Mouse (Mus musculus) Patski (cell line): Measurements from ENCODE around the gene Sdk2. TPM values are rescaled to one million over a fixed set of nuclear protein-coding genes. Genes with fewer than 3 reads are reported as not detected.

Experiments
- ATAC-seq: fragments of 100-300 bp; one replicate; pipeline ENCODE4 v1.8.0; 2021
- CTCF ChIA-PET: fragments of 350-600 bp; sonication (Branson Sonifier 250); formaldehyde crosslinking; loops from one replicate; lab custom pipeline; 2022; ENCODE audit warnings: inconsistent platforms; lab: Charles Lee
- POLR2A ChIA-PET: fragments of 350-600 bp; sonication (Branson Sonifier 250); formaldehyde crosslinking; loops from one replicate; lab custom pipeline; 2022; ENCODE audit warnings: antibody characterized with exemption, inconsistent platforms; lab: Charles Lee
- DNase-seq: peaks from one replicate; pipeline ENCODE4 v3.0.0-alpha.2; 2011; ENCODE audit warnings: low read depth, low spot score
- H3K27me3 ChIP-seq: fragments of 371-371 bp; one replicate; pipeline ENCODE4 v1.5.1; 2021
- CTCF ChIP-seq: fragments of 100-300 bp; IDR thresholded peaks from one replicate; pipeline ENCODE4 v1.5.1; 2021
- in situ Hi-C: fragments of 300-500 bp; cut with MboI; formaldehyde crosslinking; loops from 3 replicates; pipeline ENCODE4 v1.11.1; 2018; ENCODE audit warnings: low pct_unique_long_range_greater_than_20kb, mixed read lengths
- polyA plus RNA-seq: library from polyadenylated mRNA; unstranded; gene quantifications from one replicate; pipeline ENCODE4 v1.2.3, GENCODE M21; 2021

Sdk2 gene
- polyA plus RNA-seq, 1 experiment from 2014 or later = not detected

GRCm38 (mm10) chr11:113888156-113888750 is 178.6 kb downstream of the Sdk2 start:
- POLR2A ChIA-PET = no interaction called here
- in situ Hi-C loops = no loop called here
- H3K27me3 ChIP-seq = no peaks in the 10 kb centered on the region
- ATAC-seq = no peak
- TF ChIP-seq CTCF = no peak
- CTCF ChIA-PET = no interaction called here
- no peak for DNase-seq

GRCm38 (mm10) chr11:113886299-113886698 is 180.5 kb downstream of the Sdk2 start:
- TF ChIP-seq CTCF = no peak
- DNase-seq = no peak
- in situ Hi-C loops = no loop called here
- H3K27me3 ChIP-seq = no peaks in the 10 kb centered on the region
- POLR2A ChIA-PET = no interaction called here
- ATAC-seq = no peak
- CTCF ChIA-PET = no interaction called here

- no peak for TF ChIP-seq CTCF
- in situ Hi-C loops = no loop called here
- no peak for ATAC-seq
- DNase-seq = no peak
- no peaks in the 10 kb centered on the region for H3K27me3 ChIP-seq
- POLR2A ChIA-PET = no interaction called here
- CTCF ChIA-PET = no interaction called here
Measured at GRCm38 (mm10) chr11:113884962-113885361, 181.9 kb downstream of the Sdk2 start.

- DNase-seq (no peak), ATAC-seq (no peak)
- CTCF ChIA-PET = no interaction called here
- no peaks in the 10 kb centered on the region for H3K27me3 ChIP-seq
- POLR2A ChIA-PET = no interaction called here
- in situ Hi-C loops = no loop called here
- no peak for TF ChIP-seq CTCF
Measured at GRCm38 (mm10) chr11:113883031-113883430, 183.8 kb downstream of the Sdk2 start.

GRCm38 (mm10) chr11:113881864-113882263 is 185.0 kb downstream of the Sdk2 start:
- DNase-seq = no peak
- POLR2A ChIA-PET = interaction anchor here (0.6 kb wide), 1 partner anchor 695 kb away, joined by 3 read pairs; no protein-coding TSS in a partner anchor
- no peak for TF ChIP-seq CTCF
- no peak for ATAC-seq
- H3K27me3 ChIP-seq = no peaks in the 10 kb centered on the region
- in situ Hi-C loops = no loop called here
- CTCF ChIA-PET = interaction anchor here (1.2 kb wide), 1 partner anchor 14 kb away, joined by 3 read pairs; no protein-coding TSS in a partner anchor

- ATAC-seq (no peak), DNase-seq (no peak)
- POLR2A ChIA-PET = no interaction called here
- in situ Hi-C loops = loop anchor here (5.0 kb wide), 1 partner anchor 765 kb away; no protein-coding TSS in a partner anchor
- TF ChIP-seq CTCF = no peak
- CTCF ChIA-PET = interaction anchor here (1.4 to 2.6 kb wide), 2 partner anchors 56 to 769 kb away, joined by 3 to 10 read pairs; no protein-coding TSS in a partner anchor
- H3K27me3 ChIP-seq = peaks cover 3% of the 10 kb centered on the region
Measured at GRCm38 (mm10) chr11:113867066-113867465, 199.8 kb downstream of the Sdk2 start.

GRCm38 (mm10) chr11:113865627-113866026 is 201.2 kb downstream of the Sdk2 start:
- ChIA-PET POLR2A (no interaction called here), CTCF (interaction anchor here (0.7 to 2.6 kb wide), 6 partner anchors 32 to 1012 kb away, joined by 3 to 10 read pairs (median 3); no protein-coding TSS in a partner anchor)
- TF ChIP-seq CTCF = peak; percentile 95
- DNase-seq (peak; percentile 34), ATAC-seq (peak; percentile 93)
- in situ Hi-C loops = loop anchor here (5.0 kb wide), 1 partner anchor 767 kb away; no protein-coding TSS in a partner anchor
- peaks cover 3% of the 10 kb centered on the region for H3K27me3 ChIP-seq

GRCm38 (mm10) chr11:113863408-113863807 is 203.4 kb downstream of the Sdk2 start:
- DNase-seq (no peak), ATAC-seq (no peak)
- H3K27me3 ChIP-seq = peaks cover 6% of the 10 kb centered on the region
- no peak for TF ChIP-seq CTCF
- POLR2A ChIA-PET = no interaction called here
- CTCF ChIA-PET = no interaction called here
- in situ Hi-C loops = no loop called here

GRCm38 (mm10) chr11:113855661-113856060 is 211.2 kb downstream of the Sdk2 start:
- CTCF ChIA-PET = no interaction called here
- no peak for TF ChIP-seq CTCF
- in situ Hi-C loops = no loop called here
- DNase-seq (no peak), ATAC-seq (no peak)
- POLR2A ChIA-PET = interaction anchor here (0.6 kb wide), 1 partner anchor 704 kb away, joined by 3 read pairs; no protein-coding TSS in a partner anchor
- peaks cover 3% of the 10 kb centered on the region for H3K27me3 ChIP-seq

GRCm38 (mm10) chr11:113851750-113852149 is 215.1 kb downstream of the Sdk2 start:
- in situ Hi-C loops = no loop called here
- DNase-seq (no peak), ATAC-seq (no peak)
- no peak for TF ChIP-seq CTCF
- ChIA-PET CTCF (no interaction called here), POLR2A (no interaction called here)
- peaks cover 9% of the 10 kb centered on the region for H3K27me3 ChIP-seq

GRCm38 (mm10) chr11:113849322-113849721 is 217.5 kb downstream of the Sdk2 start:
- CTCF ChIA-PET = no interaction called here
- no peak for DNase-seq
- POLR2A ChIA-PET = no interaction called here
- no peak for TF ChIP-seq CTCF
- H3K27me3 ChIP-seq = peaks cover 13% of the 10 kb centered on the region
- in situ Hi-C loops = no loop called here
- no peak for ATAC-seq
